7 mouse cellular contexts compared by ENCODE assay signal in the genomic region with DNA sequence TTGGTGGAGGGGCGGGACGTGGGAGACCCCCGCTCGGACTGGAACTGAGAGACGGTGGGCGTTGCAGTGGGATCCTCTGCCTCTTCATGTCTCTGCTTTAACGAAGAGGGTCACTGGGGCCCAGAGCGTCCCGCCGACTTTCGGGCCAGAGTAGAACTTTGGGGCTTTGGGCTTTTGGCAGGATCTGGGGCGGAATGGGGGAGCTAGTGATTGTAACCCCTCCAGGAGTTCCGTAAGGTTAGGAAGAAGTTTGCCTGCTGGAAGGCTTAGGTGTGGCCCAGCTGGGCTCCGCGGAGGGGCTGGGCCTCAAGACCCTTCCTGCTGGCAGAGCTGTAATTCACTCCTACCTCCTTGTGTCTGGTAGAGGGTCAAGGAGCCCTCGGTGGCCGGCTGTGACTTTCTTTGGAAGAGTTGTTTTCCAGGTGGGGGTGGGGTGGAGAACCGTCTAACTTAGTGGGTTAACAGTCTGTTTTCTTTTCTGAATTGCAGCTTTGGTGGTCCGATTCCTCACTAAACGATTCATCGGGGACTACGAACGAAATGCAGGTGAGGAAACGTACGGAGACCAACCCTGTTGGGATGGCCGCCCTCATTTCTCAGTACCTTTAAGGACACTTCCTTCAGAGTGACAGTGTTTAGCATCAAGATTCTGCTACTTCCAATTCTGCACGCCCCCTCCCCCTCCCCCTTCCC. TPM values are rescaled to one million over a fixed set of nuclear protein-coding genes. Genes with fewer than 3 reads are reported as not detected.
DNase-seq lines count a peak whose midpoint lies in the region; ATAC-seq lines count a peak whose summit lies in the region.

No protein-coding gene starts in this region.

- peaks cover 29% of the 10 kb centered on the region; the same call in 1 of the 2 replicates for H3K36me3 ChIP-seq in lung, embryonic 15.5 days
- H3K36me3 ChIP-seq in embryonic facial prominence, embryonic 10.5 days (replicated peaks): peaks cover 44% of the 10 kb centered on the region
- no peaks in the 10 kb centered on the region for H3K36me3 ChIP-seq in hindbrain, embryonic 15.5 days
- H3K36me3 ChIP-seq in midbrain, embryonic 15.5 days (replicated peaks): no peaks in the 10 kb centered on the region

- no peaks in the 10 kb centered on the region for H3K27me3 ChIP-seq in lung, embryonic 15.5 days
- H3K27me3 ChIP-seq in embryonic facial prominence, embryonic 10.5 days (replicated peaks; ENCODE audit: low read depth, poor library complexity, severe bottlenecking): peaks cover 12% of the 10 kb centered on the region; the same call in 1 of the 2 replicates
- no peaks in the 10 kb centered on the region for H3K27me3 ChIP-seq in hindbrain, embryonic 15.5 days
- 0 out of 2 replicates have a peak, but pooled peaks cover 5% of the 10 kb centered on the region for H3K27me3 ChIP-seq in midbrain, embryonic 15.5 days (replicated peaks)

- ATAC-seq in lung, embryonic 15.5 days (ENCODE audit: borderline replicate concordance, extremely low read depth, low FRiP score, low TSS enrichment): no peak
- peak; percentile 10; the same call in 1 of the 2 replicates for ATAC-seq in hindbrain, embryonic 15.5 days (ENCODE audit: low FRiP score, low read depth)
- peak; percentile 12 for ATAC-seq in midbrain, embryonic 15.5 days (replicated peaks)

- peak overlapping the region; percentile 97 for H3K4me2 ChIP-seq in lung, embryonic 15.5 days
- peak overlapping the region; percentile 91 for H3K4me2 ChIP-seq in hindbrain, embryonic 15.5 days
- peak overlapping the region; percentile 91 for H3K4me2 ChIP-seq in midbrain, embryonic 15.5 days

- no peak for DNase-seq in lung, adult 18-20 months
- peak; percentile 69 for DNase-seq in embryonic facial prominence, embryonic 10.5 days (ENCODE audit: low spot score)
- no peak for DNase-seq in left cerebral cortex, adult 18-20 months (ENCODE audit: low spot score in 2 of 2)
- DNase-seq in layer of hippocampus, postnatal 14 days (ENCODE audit: low spot score in 2 of 2): no peak

- H3K27ac ChIP-seq in lung, embryonic 15.5 days: peak overlapping the region; percentile 92
- peak overlapping the region; percentile 95 for H3K27ac ChIP-seq in embryonic facial prominence, embryonic 10.5 days (replicated peaks)
- peak overlapping the region; percentile 49 for H3K27ac ChIP-seq in hindbrain, embryonic 15.5 days (replicated peaks)
- H3K27ac ChIP-seq in midbrain, embryonic 15.5 days: peak overlapping the region; percentile 56; the same call in 1 of the 2 replicates

- peak overlapping the region; percentile 97 for H3K4me3 ChIP-seq in lung, embryonic 15.5 days
- H3K4me3 ChIP-seq in embryonic facial prominence, embryonic 10.5 days: peak overlapping the region; percentile 99
- H3K4me3 ChIP-seq in hindbrain, embryonic 15.5 days: peak overlapping the region; percentile 79
- H3K4me3 ChIP-seq in midbrain, embryonic 15.5 days: peak overlapping the region; percentile 84

- H3K9me3 ChIP-seq in lung, embryonic 15.5 days: no peaks in the 10 kb centered on the region
- no peaks in the 10 kb centered on the region for H3K9me3 ChIP-seq in embryonic facial prominence, embryonic 10.5 days
- H3K9me3 ChIP-seq in hindbrain, embryonic 15.5 days: no peaks in the 10 kb centered on the region
- H3K9me3 ChIP-seq in midbrain, embryonic 15.5 days: no peaks in the 10 kb centered on the region

- peaks cover 64% of the 10 kb centered on the region for H3K4me1 ChIP-seq in lung, embryonic 15.5 days
- H3K4me1 ChIP-seq in embryonic facial prominence, embryonic 10.5 days: peaks cover 84% of the 10 kb centered on the region
- peaks cover 38% of the 10 kb centered on the region for H3K4me1 ChIP-seq in hindbrain, embryonic 15.5 days (replicated peaks)
- H3K4me1 ChIP-seq in midbrain, embryonic 15.5 days: peaks cover 30% of the 10 kb centered on the region

- H3K9ac ChIP-seq in lung, embryonic 15.5 days: peak overlapping the region; percentile 100
- H3K9ac ChIP-seq in hindbrain, embryonic 15.5 days: peak overlapping the region; percentile 70
- H3K9ac ChIP-seq in midbrain, embryonic 15.5 days: peak overlapping the region; percentile 82

- 2% methylated on average over 27 of the region's 27 CpGs for WGBS in lung, embryonic 15.5 days
- under 1% methylated on average over 27 of the region's 27 CpGs for WGBS in embryonic facial prominence, embryonic 10.5 days
- under 1% methylated on average over 27 of the region's 27 CpGs for WGBS in hindbrain, embryonic 15.5 days
- 2% methylated on average over 27 of the region's 27 CpGs for WGBS in midbrain, embryonic 15.5 days

RNA-seq across cellular contexts. Expression of a gene that starts 0.7 kb away (rescaled TPM):
- 150 and 154 TPM in 2 replicates for polyA plus RNA-seq in lung, embryonic 15.5 days (2015; fragmentation: Nextera tagmentation; extraction: Ambion mirVana)
- 46.3 and 58.0 TPM in 2 replicates for polyA plus RNA-seq in embryonic facial prominence, embryonic 10.5 days (2016; fragmentation: Nextera tagmentation; extraction: Ambion mirVana)
- polyA plus RNA-seq in hindbrain, embryonic 15.5 days (2015; fragmentation: Nextera tagmentation; extraction: Ambion mirVana): 17.8 and 20.0 TPM in 2 replicates
- 11.4 and 12.9 TPM in 2 replicates for polyA plus RNA-seq in midbrain, embryonic 15.5 days (2015; fragmentation: Nextera tagmentation; extraction: Ambion mirVana)
- total RNA-seq in left cerebral cortex, adult 18-20 months (2021): 10 to 100 TPM; 73.7 to 85.4 TPM
- total RNA-seq in layer of hippocampus, postnatal 14 days (2021): 10 to 100 TPM; 62.7 to 66.1 TPM
